Mouse (Mus musculus): ENCODE data around the gene Sp9. TPM values are rescaled to one million over a fixed set of nuclear protein-coding genes. Genes with fewer than 3 reads are reported as not detected.

Sp9 gene
- polyA plus RNA-seq, 2 experiments from 2014 or later = not detected

GRCm38 (mm10) chr2:73313117-73313501 is 41.4 kb downstream of the Sp9 start:
- ATAC-seq = peak; percentile 34

- no peak for ATAC-seq
Measured at GRCm38 (mm10) chr2:73314311-73314710, 42.6 kb downstream of the Sp9 start.

GRCm38 (mm10) chr2:73317426-73317825 is 45.7 kb downstream of the Sp9 start:
- ATAC-seq = no peak

- no peak for ATAC-seq
Measured at GRCm38 (mm10) chr2:73319218-73319617, 47.5 kb downstream of the Sp9 start.

- no peak for ATAC-seq
Measured at GRCm38 (mm10) chr2:73322991-73323390, 51.3 kb downstream of the Sp9 start.

GRCm38 (mm10) chr2:73325871-73326270 is 54.1 kb downstream of the Sp9 start:
- ATAC-seq = no peak

Other genes starting within 250 kb of the Sp9 start
- gene Ola1, start 53.0 kb upstream of the Sp9 start, polyA plus RNA-seq (2017; shearing (Covaris generic)) = 10 to 100 TPM; 77.4 to 77.6 TPM
- 10 to 100 TPM; 11.4 to 11.5 TPM for gene Scrn3, start 40.7 kb downstream of the Sp9 start, polyA plus RNA-seq (2017; shearing (Covaris generic))
- 10 to 100 TPM; 18.1 to 29.4 TPM for gene Cir1, start 40.8 kb downstream of the Sp9 start, polyA plus RNA-seq (2017; shearing (Covaris generic))
- 10 to 100 TPM; 13.4 to 22.5 TPM for gene Gpr155, start 114.6 kb downstream of the Sp9 start, polyA plus RNA-seq (2017; shearing (Covaris generic))